Mouse (Mus musculus) forebrain, embryonic 15.5 days (tissue): ENCODE data around the gene 0610037L13Rik. TPM values are rescaled to one million over a fixed set of nuclear protein-coding genes. Genes with fewer than 3 reads are reported as not detected.

Source experiments
- ATAC-seq: fragments of 200-750 bp; cut with Nextera tagmentation; replicated peaks from 2 replicates; pipeline ENCODE4 v1.8.0; 2017; ENCODE audit warnings: mild to moderate bottlenecking, moderate TSS enrichment, moderate library complexity
- H3K27ac ChIP-seq: fragments of 300-500 bp; sonication (generic); replicated peaks from 2 replicates; pipeline ENCODE4 v1.5.1; 2015; ENCODE audit warnings: mild to moderate bottlenecking, inconsistent platforms
- H3K27me3 ChIP-seq: fragments of 300-500 bp; sonication (generic); 2 replicates; pipeline ENCODE4 v1.6.1; 2015; ENCODE audit warnings: inconsistent platforms
- H3K36me3 ChIP-seq: fragments of 300-500 bp; sonication (generic); 2 replicates; pipeline ENCODE4 v1.6.1; 2015; ENCODE audit warnings: mild to moderate bottlenecking, inconsistent platforms
- H3K4me1 ChIP-seq: fragments of 300-500 bp; sonication (generic); 2 replicates; pipeline ENCODE4 v1.6.1; 2015; ENCODE audit warnings: inconsistent platforms
- H3K4me2 ChIP-seq: fragments of 300-500 bp; sonication (generic); replicated peaks from 2 replicates; pipeline ENCODE4 v1.6.1; 2015; ENCODE audit warnings: mild to moderate bottlenecking, inconsistent platforms
- H3K4me3 ChIP-seq: fragments of 300-500 bp; sonication (generic); 2 replicates; pipeline ENCODE4 v1.5.1; 2015; ENCODE audit warnings: mild to moderate bottlenecking, inconsistent platforms
- H3K9ac ChIP-seq: fragments of 300-500 bp; sonication (generic); replicated peaks from 2 replicates; pipeline ENCODE4 v1.6.1; 2015; ENCODE audit warnings: mild to moderate bottlenecking, inconsistent platforms
- H3K9me3 ChIP-seq: fragments of 300-500 bp; sonication (generic); 2 replicates; pipeline ENCODE4 v1.6.1; 2016; ENCODE audit warnings: inconsistent platforms
- WGBS: fragments of 180-500 bp; shearing (Covaris S2); methylation state at CpG from one replicate; pipeline ENCODE4 v1.1.7; 2015; ENCODE audit warnings: mixed read lengths; 5-methylcytosine and 5-hydroxymethylcytosine counted together
- polyA plus RNA-seq: library from polyadenylated mRNA; unstranded; fragments of >200 nt; fragmentation: Nextera tagmentation; extraction: Ambion mirVana; gene quantifications from 2 replicates; pipeline ENCODE4 v1.2.1, GENCODE M21; 2015

Gene 0610037L13Rik
- polyA plus RNA-seq, 1 experiment from 2014 or later: 113 TPM

DNA sequence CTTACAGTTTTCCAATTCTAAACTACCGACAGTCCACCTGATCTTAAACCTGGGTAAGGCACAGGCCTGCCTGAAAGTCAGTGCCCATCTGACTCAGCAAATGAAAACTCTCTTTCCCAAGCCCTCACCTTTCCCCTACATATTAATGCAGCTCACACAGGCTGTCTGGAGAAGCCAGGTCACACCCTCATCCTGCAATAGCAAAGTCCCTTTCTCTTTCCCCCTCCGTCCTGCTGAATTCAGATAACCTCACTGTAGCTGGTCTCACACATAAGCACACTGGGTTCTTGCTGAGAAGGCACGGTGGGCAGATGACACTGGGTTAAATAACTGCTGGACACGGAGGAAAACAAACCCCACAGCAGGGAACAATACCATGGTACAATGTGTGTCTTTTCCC is 32.3 kb downstream of the 0610037L13Rik start:
- no peak overlapping the region for H3K4me2 ChIP-seq
- H3K9ac ChIP-seq: no peak overlapping the region
- H3K4me3 ChIP-seq: no peak overlapping the region
- H3K27me3 ChIP-seq: 0 out of 2 replicates have a peak, but pooled peaks cover 4% of the 10 kb centered on the region
- H3K9me3 ChIP-seq: no peaks in the 10 kb centered on the region
- no peak for ATAC-seq
- no peak overlapping the region for H3K27ac ChIP-seq
- no peaks in the 10 kb centered on the region for H3K36me3 ChIP-seq
- peaks cover 11% of the 10 kb centered on the region; the same call in 1 of the 2 replicates for H3K4me1 ChIP-seq
- 67% methylated on average over 4 of the region's 4 CpGs for WGBS

- Histone ChIP-seq H3K27me3 (0 out of 2 replicates have a peak, but pooled peaks cover 4% of the 10 kb centered on the region), H3K9me3 (no peaks in the 10 kb centered on the region), H3K4me3 (peak within 1 kb of the TSS; percentile 59), H3K4me1 (peaks cover 11% of the 10 kb centered on the region; the same call in 1 of the 2 replicates), H3K9ac (peak within 1 kb of the TSS; percentile 68), H3K4me2 (peak within 1 kb of the TSS; percentile 87), H3K27ac (no peak within 1 kb of the TSS), H3K36me3 (no peaks in the 10 kb centered on the region)
- WGBS: 2% methylated on average over 38 of the region's 38 CpGs
- peak; percentile 91 for ATAC-seq
Observed at GRCm38 (mm10) chr4:107923145-107923802, 33.7 kb downstream of the 0610037L13Rik start, which contains the start of gene Cpt2. Gene Cpt2, minus strand, starts transcription at chr4:107923610.

DNA sequence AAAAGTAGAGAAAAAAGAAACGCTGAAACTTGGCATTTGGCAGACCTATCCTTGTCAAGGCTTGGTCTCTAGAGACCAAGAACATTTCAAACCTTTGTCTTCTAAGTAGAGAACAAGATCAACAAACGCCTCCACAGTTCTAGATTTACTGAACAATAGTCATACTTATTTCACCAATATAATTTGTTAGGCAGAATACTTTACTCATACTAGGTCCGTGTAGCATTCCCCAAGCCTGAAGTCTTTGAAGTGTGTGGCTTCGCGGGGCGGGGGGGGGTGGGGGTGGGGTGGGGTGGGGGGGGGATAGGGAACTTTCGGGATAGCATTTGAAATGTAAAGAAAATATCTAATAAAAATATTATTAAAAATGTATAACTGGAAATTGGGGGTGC is 34.2 kb downstream of the 0610037L13Rik start:
- no peak overlapping the region for H3K27ac ChIP-seq
- 0 out of 2 replicates have a peak, but pooled peaks cover 4% of the 10 kb centered on the region for H3K27me3 ChIP-seq
- no peak overlapping the region for H3K9ac ChIP-seq
- peak overlapping the region; percentile 87 for H3K4me2 ChIP-seq
- H3K4me3 ChIP-seq: peak overlapping the region; percentile 59
- 49% methylated on average over 7 of the region's 7 CpGs for WGBS
- H3K9me3 ChIP-seq: no peaks in the 10 kb centered on the region
- no peaks in the 10 kb centered on the region for H3K36me3 ChIP-seq
- no peak for ATAC-seq
- H3K4me1 ChIP-seq: peaks cover 11% of the 10 kb centered on the region; the same call in 1 of the 2 replicates

GRCm38 (mm10) chr4:107928269-107928668 is 38.7 kb downstream of the 0610037L13Rik start:
- Histone ChIP-seq H3K9ac (no peak overlapping the region), H3K9me3 (no peaks in the 10 kb centered on the region), H3K27me3 (0 out of 2 replicates have a peak, but pooled peaks cover 4% of the 10 kb centered on the region), H3K4me2 (no peak overlapping the region), H3K36me3 (no peaks in the 10 kb centered on the region), H3K4me3 (no peak overlapping the region), H3K27ac (no peak overlapping the region), H3K4me1 (peaks cover 5% of the 10 kb centered on the region; the same call in 1 of the 2 replicates)
- WGBS: 60% methylated on average over 2 of the region's 2 CpGs
- ATAC-seq: no peak

GRCm38 (mm10) chr4:107928726-107929125 is 39.1 kb downstream of the 0610037L13Rik start:
- H3K4me1 ChIP-seq: peaks cover under 1% of the 10 kb centered on the region; the same call in 1 of the 2 replicates
- H3K9ac ChIP-seq: no peak overlapping the region
- no peak for ATAC-seq
- no peak overlapping the region for H3K4me2 ChIP-seq
- no peaks in the 10 kb centered on the region for H3K36me3 ChIP-seq
- no peak overlapping the region for H3K4me3 ChIP-seq
- no peak overlapping the region for H3K27ac ChIP-seq
- 88% methylated on average over 2 of the region's 2 CpGs for WGBS
- no peaks in the 10 kb centered on the region for H3K9me3 ChIP-seq
- 0 out of 2 replicates have a peak, but pooled peaks cover 4% of the 10 kb centered on the region for H3K27me3 ChIP-seq

- no peaks in the 10 kb centered on the region for H3K36me3 ChIP-seq
- H3K9ac ChIP-seq: no peak overlapping the region
- H3K4me2 ChIP-seq: no peak overlapping the region
- no peak overlapping the region for H3K27ac ChIP-seq
- H3K4me3 ChIP-seq: no peak overlapping the region
- no peaks in the 10 kb centered on the region for H3K4me1 ChIP-seq
- ATAC-seq: no peak
- no peaks in the 10 kb centered on the region for H3K9me3 ChIP-seq
- 78% methylated on average over 3 of the region's 3 CpGs for WGBS
- H3K27me3 ChIP-seq: no peaks in the 10 kb centered on the region
Observed at GRCm38 (mm10) chr4:107931453-107931852, 41.8 kb downstream of the 0610037L13Rik start.

- WGBS: 82% methylated on average over 8 of the region's 8 CpGs
- ATAC-seq: no peak
- Histone ChIP-seq H3K27ac (no peak overlapping the region), H3K36me3 (no peaks in the 10 kb centered on the region), H3K4me2 (no peak overlapping the region), H3K9ac (no peak overlapping the region), H3K27me3 (no peaks in the 10 kb centered on the region), H3K9me3 (no peaks in the 10 kb centered on the region), H3K4me1 (0 out of 2 replicates have a peak, but pooled peaks cover 5% of the 10 kb centered on the region), H3K4me3 (no peak overlapping the region)
Observed at GRCm38 (mm10) chr4:107933239-107933638, 43.6 kb downstream of the 0610037L13Rik start.

DNA sequence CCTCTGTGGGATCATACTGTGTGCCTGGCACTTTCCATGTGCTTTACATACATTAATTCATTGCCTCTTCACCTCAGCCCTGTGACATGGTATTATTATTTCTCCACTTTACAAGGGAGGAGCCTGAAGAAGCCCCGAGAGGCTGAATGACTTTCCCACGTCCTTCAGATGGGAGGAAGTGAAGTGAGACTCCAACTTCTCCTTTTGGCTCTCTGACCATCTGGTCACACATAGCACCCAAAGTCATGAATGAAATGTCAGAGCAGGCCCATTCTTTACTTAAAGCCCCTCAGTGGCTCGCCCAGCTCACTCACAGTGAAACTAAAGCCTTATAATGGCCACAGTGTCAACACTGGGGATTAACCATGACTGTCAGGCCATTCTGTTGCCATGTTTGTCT is 45.6 kb downstream of the 0610037L13Rik start:
- Histone ChIP-seq H3K4me2 (no peak overlapping the region), H3K4me1 (0 out of 2 replicates have a peak, but pooled peaks cover 5% of the 10 kb centered on the region), H3K36me3 (no peaks in the 10 kb centered on the region), H3K27me3 (no peaks in the 10 kb centered on the region), H3K27ac (no peak overlapping the region), H3K9ac (no peak overlapping the region), H3K9me3 (no peaks in the 10 kb centered on the region), H3K4me3 (no peak overlapping the region)
- ATAC-seq: no peak
- WGBS: 65% methylated on average over 3 of the region's 3 CpGs

DNA sequence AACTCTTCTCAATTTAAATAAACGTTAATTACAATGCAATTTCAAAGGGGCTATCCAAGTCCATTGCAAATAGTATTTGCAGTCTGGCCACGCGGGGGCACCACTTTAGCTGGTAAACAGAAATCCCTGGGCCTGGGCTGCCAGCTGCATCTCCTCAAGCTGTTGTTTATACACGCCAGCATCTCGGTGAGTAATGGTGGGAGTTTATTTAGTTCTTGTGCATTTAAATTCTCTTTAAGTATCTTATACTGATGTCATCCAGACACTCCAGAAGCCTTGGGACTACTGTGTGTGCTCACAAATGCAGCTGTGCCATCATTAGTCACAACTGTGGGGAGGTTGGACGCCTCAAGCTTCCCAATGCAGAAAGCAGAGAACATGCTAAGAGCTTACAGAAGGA is 47.7 kb downstream of the 0610037L13Rik start:
- H3K27me3 ChIP-seq: no peaks in the 10 kb centered on the region
- H3K4me3 ChIP-seq: no peak overlapping the region
- ATAC-seq: peak; percentile 64; the same call in 1 of the 2 replicates
- 0 out of 2 replicates have a peak, but pooled peaks cover 5% of the 10 kb centered on the region for H3K4me1 ChIP-seq
- H3K9ac ChIP-seq: no peak overlapping the region
- 21% methylated on average over 6 of the region's 6 CpGs for WGBS
- no peaks in the 10 kb centered on the region for H3K36me3 ChIP-seq
- peak overlapping the region; percentile 25 for H3K27ac ChIP-seq
- H3K9me3 ChIP-seq: no peaks in the 10 kb centered on the region
- no peak overlapping the region for H3K4me2 ChIP-seq

GRCm38 (mm10) chr4:107938124-107938523 is 48.5 kb downstream of the 0610037L13Rik start:
- 64% methylated on average over 2 of the region's 2 CpGs for WGBS
- no peak for ATAC-seq
- no peaks in the 10 kb centered on the region for H3K27me3 ChIP-seq
- H3K9me3 ChIP-seq: no peaks in the 10 kb centered on the region
- 0 out of 2 replicates have a peak, but pooled peaks cover 5% of the 10 kb centered on the region for H3K4me1 ChIP-seq
- no peaks in the 10 kb centered on the region for H3K36me3 ChIP-seq
- H3K4me2 ChIP-seq: no peak overlapping the region
- H3K27ac ChIP-seq: no peak overlapping the region
- H3K9ac ChIP-seq: no peak overlapping the region
- no peak overlapping the region for H3K4me3 ChIP-seq

DNA sequence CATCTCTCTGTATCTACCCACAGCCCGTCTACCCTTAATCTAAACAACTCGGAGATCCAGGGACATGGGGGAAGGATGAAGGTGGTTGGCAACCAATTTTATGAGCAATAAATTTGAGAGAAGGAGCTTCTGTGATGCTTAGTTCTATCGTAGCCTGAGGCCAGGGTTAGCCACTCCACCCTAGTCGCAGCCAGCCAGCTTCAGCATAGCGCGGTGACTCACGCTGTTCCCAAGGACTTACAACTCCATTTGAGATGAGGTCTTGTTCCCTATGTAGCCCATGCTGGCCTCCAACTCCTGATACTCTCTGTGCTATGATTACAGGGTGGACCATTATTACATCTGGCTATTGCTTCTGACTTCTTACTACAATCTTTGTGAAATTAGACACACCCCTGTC is 53.1 kb downstream of the 0610037L13Rik start:
- H3K27me3 ChIP-seq: no peaks in the 10 kb centered on the region
- ATAC-seq: no peak
- H3K9me3 ChIP-seq: no peaks in the 10 kb centered on the region
- H3K27ac ChIP-seq: no peak overlapping the region
- no peak overlapping the region for H3K9ac ChIP-seq
- no peak overlapping the region for H3K4me2 ChIP-seq
- 99% methylated on average over 7 of the region's 7 CpGs for WGBS
- no peaks in the 10 kb centered on the region for H3K4me1 ChIP-seq
- H3K4me3 ChIP-seq: no peak overlapping the region
- H3K36me3 ChIP-seq: no peaks in the 10 kb centered on the region

DNA sequence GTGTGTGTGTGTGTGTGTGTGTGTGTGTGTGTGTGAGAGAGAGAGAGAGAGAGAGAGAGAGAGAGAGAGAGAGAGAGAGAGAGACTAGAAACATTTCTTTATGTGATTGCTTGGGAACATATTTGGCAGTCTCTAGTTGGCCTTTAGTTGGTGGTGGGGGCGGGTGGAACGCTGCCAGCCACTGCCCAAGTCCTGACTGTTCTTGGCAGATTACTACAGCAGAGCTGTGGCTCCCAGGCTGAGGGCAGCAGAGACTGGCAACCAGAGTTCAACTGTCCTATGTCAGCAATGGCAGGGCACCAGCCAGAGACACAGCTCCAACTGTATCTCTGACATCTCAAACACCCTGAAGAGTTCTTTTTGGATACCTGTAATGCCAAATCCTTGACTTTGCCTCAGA is 54.5 kb downstream of the 0610037L13Rik start:
- ATAC-seq: no peak
- WGBS: 70% methylated on average over 2 of the region's 2 CpGs
- no peak overlapping the region for H3K9ac ChIP-seq
- no peak overlapping the region for H3K4me2 ChIP-seq
- no peaks in the 10 kb centered on the region for H3K27me3 ChIP-seq
- H3K4me1 ChIP-seq: no peaks in the 10 kb centered on the region
- H3K27ac ChIP-seq: no peak overlapping the region
- no peaks in the 10 kb centered on the region for H3K36me3 ChIP-seq
- H3K4me3 ChIP-seq: no peak overlapping the region
- H3K9me3 ChIP-seq: no peaks in the 10 kb centered on the region
